Mouse (Mus musculus) C2C12 (cell line): ENCODE measurements at regions not wholly inside any gene's neighbourhood (a gene's known extent, or its start where the extent isn't known, plus 50 kb on each side); places are given as distances from the start of the nearest gene placed in this dataset.
"Not testable (repeated sequence)": the region's sequence is repeated elsewhere in the genome, so short reads cannot be mapped to it uniquely, and the experiment has no call there.

ENCODE experiments used
- H3K27me3 ChIP-seq: one replicate; pipeline ENCODE4 v1.6.1; 2011; ENCODE audit not compliant: control insufficient read depth, insufficient read depth, insufficient read length
- H3K36me3 ChIP-seq: one replicate; pipeline ENCODE4 v1.6.1; 2011; ENCODE audit not compliant: control insufficient read depth, insufficient read depth
- H3K4me3 ChIP-seq: one replicate; pipeline ENCODE4 v1.5.1; 2011; ENCODE audit warnings: mild to moderate bottlenecking, control low read depth; ENCODE audit not compliant: poor library complexity, insufficient read depth, severe bottlenecking
- H3K79me2 ChIP-seq: one replicate; pipeline ENCODE4 v1.6.1; 2011; ENCODE audit not compliant: control insufficient read depth, insufficient read depth
- H3K79me3 ChIP-seq: one replicate; pipeline ENCODE4 v1.6.1; 2011; ENCODE audit warnings: low read depth, control low read depth
- H3ac ChIP-seq: one replicate; pipeline ENCODE3; 2011; ENCODE audit warnings: low read depth; ENCODE audit not compliant: control insufficient read depth, insufficient read length
- CEBPB ChIP-seq: IDR thresholded peaks from one replicate; pipeline ENCODE4 v1.6.1; 2011; ENCODE audit warnings: low read depth, mild to moderate bottlenecking, control low read depth, moderate library complexity
- CTCF ChIP-seq: IDR thresholded peaks from one replicate; pipeline ENCODE4 v1.5.1; 2011; ENCODE audit not compliant: control insufficient read depth, insufficient read depth, insufficient read length
- FOSL1 ChIP-seq: IDR thresholded peaks from one replicate; pipeline ENCODE4 v1.8.0; 2011; ENCODE audit warnings: mild to moderate bottlenecking, low read length; ENCODE audit not compliant: poor library complexity, insufficient read depth, severe bottlenecking
- MAX ChIP-seq: IDR thresholded peaks from one replicate; pipeline ENCODE4 v1.6.1; 2011; ENCODE audit warnings: mild to moderate bottlenecking, control low read depth
- MYOD1 ChIP-seq: IDR thresholded peaks from one replicate; pipeline ENCODE4 v1.6.1; 2011; ENCODE audit warnings: low read depth; ENCODE audit not compliant: control insufficient read depth, insufficient read length
- MYOG ChIP-seq: IDR thresholded peaks from one replicate; pipeline ENCODE4 v1.6.1; 2011; ENCODE audit not compliant: control insufficient read depth, insufficient read length; ENCODE audit errors: extremely low read depth
- USF1 ChIP-seq: IDR thresholded peaks from one replicate; pipeline ENCODE4 v1.6.1; 2011; ENCODE audit warnings: low read depth, mild to moderate bottlenecking, control low read depth, moderate library complexity

DNA sequence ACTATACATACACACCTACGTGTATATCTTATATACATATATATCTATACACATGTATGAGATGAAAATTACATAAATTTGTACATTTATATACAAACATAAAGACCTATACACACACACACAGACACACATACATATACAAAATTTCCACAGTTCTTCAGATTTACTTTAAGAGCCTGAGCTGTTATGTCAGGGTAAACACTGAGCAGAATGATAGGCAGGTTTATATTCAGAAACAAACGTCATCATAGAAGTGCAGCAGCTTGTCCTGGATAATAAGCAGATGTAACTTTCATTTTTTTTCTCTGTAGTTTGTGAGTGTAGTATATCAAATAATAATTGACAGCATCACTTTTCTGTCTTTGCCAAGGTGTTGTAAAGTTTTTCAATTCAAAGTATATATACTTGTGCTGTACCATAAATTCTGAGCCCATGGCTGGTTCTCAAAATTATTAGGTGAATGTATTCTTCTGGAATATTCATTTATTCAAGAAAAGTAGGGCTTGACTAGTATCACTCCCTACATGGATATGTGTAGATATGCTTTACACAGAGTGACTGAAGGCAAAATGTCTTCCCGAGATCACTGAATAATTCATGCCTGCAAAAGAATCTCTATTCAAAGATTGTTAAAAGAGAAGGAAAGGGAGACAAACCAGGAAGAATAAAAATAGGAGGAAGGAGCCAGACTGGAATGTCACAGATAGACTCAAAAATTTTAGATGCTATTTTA is 583.8 kb upstream of the Brinp3 start:
- H3K4me3 ChIP-seq: no peak overlapping the region
- H3K36me3 ChIP-seq: no peaks in the 10 kb centered on the region
- no peaks in the 10 kb centered on the region for H3K27me3 ChIP-seq
- no peak for TF ChIP-seq USF1
- no peak for TF ChIP-seq CEBPB
- TF ChIP-seq FOSL1: no peak
- TF ChIP-seq MYOD1: no peak
- no peak for TF ChIP-seq CTCF
- H3K79me3 ChIP-seq: no peaks in the 10 kb centered on the region
- no peaks in the 10 kb centered on the region for H3K79me2 ChIP-seq
- no peak overlapping the region for H3ac ChIP-seq

DNA sequence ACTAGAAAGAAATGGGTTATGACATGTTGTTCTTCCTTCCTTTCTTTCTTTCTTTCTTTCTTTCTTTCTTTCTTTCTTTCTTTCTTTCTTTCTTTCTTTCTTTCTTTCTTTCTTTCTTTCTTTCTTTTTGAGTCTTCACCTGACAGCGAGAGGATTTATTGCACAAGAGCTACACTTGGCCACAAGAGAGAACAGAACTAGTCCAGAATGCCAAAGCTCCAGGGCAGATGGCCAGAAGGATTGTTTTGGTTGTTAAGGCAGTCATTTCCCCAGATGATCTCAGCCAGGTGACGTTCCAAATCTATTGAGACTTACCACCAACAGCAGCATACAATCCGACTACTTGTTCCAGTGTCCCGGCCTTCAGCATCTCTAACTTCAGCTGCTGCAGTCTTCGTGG is 558.8 kb upstream of the Brinp3 start:
- H3K27me3 ChIP-seq: no peaks in the 10 kb centered on the region
- H3ac ChIP-seq: no peak overlapping the region
- no peak overlapping the region for H3K4me3 ChIP-seq
- no peaks in the 10 kb centered on the region for H3K79me2 ChIP-seq
- no peaks in the 10 kb centered on the region for H3K79me3 ChIP-seq
- no peaks in the 10 kb centered on the region for H3K36me3 ChIP-seq
- TF ChIP-seq MYOG: no peak

DNA sequence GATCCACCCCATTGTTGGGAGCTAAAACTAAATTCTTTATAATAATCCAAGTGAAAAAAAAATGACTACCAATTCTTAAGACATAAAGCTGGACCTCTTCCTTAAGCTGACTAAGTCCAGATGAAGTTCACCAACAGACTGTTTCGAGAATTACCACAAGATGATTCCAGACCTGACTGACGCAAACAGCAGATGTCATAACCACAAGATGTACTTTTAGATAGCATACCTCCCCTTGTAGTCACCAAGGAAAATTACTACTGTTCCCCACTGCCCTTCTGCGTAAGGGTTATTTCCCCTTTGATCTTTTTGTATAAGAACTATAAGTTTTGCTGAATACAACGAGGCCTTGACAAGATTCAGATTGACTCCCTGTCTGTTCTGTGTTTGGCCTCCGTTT is 536.8 kb upstream of the Brinp3 start:
- not testable (repeated sequence) for H3K79me2 ChIP-seq

DNA sequence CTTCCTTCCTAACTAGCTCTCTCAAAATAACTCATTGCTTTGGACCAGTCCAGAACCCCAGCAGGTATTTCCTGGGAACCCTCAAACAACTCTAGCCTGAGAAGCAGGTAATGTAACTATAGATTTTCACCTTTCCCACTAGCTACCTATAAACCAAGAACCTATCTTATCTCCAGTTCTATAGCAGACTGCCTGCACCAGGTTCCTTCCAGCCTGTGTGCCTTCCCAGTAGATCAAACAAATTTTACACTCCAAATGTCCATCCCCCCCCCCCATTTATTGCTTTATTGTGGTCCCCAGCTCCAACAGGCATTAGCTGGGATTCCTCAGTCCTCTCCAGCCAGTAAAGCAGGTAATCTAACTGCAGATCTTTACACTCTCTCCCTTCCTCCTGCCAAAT is 532.3 kb upstream of the Brinp3 start:
- Histone ChIP-seq H3K27me3 (no peaks in the 10 kb centered on the region), H3K36me3 (no peaks in the 10 kb centered on the region), H3K79me3 (no peaks in the 10 kb centered on the region), H3K4me3 (no peak overlapping the region), H3K79me2 (no peaks in the 10 kb centered on the region), H3ac (no peak overlapping the region)
- TF ChIP-seq USF1 (no peak), MAX (no peak), CEBPB (no peak), FOSL1 (no peak), MYOG (no peak), CTCF (no peak), MYOD1 (no peak)

More for the DNA sequence above, 536.8 kb upstream of the Brinp3 start:
- not testable (repeated sequence) for H3K79me3 ChIP-seq, H3ac ChIP-seq, H3K27me3 ChIP-seq, H3K4me3 ChIP-seq, H3K36me3 ChIP-seq
- peak; percentile 38 for TF ChIP-seq MAX
- peak; percentile 58 for TF ChIP-seq CEBPB
- peak; percentile 88 for TF ChIP-seq MYOD1
- peak; percentile 51 for TF ChIP-seq FOSL1

DNA sequence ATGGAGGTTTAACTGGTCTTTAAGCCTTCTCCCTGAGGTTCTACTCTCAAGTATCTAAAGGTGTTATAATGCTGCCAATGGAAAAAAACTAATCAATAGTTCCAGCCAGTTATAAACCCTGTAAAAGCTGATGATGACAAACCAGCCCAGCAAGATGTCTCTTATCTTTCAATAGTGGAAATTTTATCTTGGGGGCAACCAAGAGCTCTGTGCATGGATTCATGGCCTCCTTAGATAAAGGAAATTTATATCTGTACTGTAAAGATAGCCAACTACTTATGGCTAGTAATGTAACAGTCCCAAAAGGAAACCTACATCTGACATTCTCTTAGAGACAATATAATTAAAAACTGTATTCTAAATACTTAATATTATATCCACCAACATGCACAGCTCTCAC is 526.5 kb upstream of the Brinp3 start:
- Histone ChIP-seq H3K79me3 (no peaks in the 10 kb centered on the region), H3K4me3 (no peak overlapping the region), H3ac (no peak overlapping the region), H3K27me3 (no peaks in the 10 kb centered on the region), H3K79me2 (no peaks in the 10 kb centered on the region), H3K36me3 (no peaks in the 10 kb centered on the region)
- no peak for TF ChIP-seq FOSL1

DNA sequence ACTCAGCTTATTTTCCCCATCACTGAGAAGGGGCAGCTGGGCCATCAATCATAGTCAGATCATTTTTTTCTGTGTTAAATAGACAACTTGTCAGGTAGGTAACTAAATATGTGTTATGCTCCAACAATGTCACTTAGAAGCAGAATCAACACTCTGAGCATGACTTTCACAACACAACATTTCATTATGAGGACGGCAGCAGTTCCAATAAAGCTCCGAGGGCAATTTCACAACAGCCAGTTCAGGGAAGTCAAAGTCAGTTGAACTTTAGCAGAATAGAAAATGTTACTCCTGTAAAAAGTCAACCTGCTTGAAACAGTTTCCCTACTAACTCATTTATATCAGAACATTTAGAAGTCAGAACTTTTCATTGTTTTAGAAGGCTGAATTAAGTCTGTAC is 522.1 kb upstream of the Brinp3 start:
- TF ChIP-seq CEBPB (no peak), MYOG (no peak), FOSL1 (no peak), MYOD1 (no peak), MAX (no peak), USF1 (no peak), CTCF (no peak)
- no peaks in the 10 kb centered on the region for H3K27me3 ChIP-seq
- no peaks in the 10 kb centered on the region for H3K79me2 ChIP-seq
- no peaks in the 10 kb centered on the region for H3K36me3 ChIP-seq
- H3K79me3 ChIP-seq: no peaks in the 10 kb centered on the region
- H3K4me3 ChIP-seq: no peak overlapping the region
- H3ac ChIP-seq: no peak overlapping the region

DNA sequence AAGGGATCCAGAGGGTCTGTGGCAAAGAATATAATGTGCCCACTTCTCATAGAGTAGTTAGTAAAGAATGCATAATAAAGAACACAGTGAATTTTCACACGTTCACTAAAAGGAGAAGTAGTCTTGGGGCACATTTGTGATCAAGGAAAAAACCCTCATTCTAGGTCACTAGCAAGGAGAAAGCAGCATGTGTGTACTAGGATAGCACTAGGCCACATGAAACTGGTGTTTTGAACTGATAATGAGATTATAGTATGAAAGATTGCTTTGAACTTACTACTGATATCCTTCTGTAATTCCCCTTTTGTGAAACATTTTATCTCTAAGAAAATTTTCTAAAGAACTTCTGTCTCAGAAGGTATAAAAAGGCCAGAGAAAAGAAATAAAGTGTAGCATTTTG is 492.6 kb upstream of the Brinp3 start:
- Histone ChIP-seq H3K27me3 (no peaks in the 10 kb centered on the region), H3K79me2 (no peaks in the 10 kb centered on the region), H3ac (no peak overlapping the region), H3K36me3 (no peaks in the 10 kb centered on the region), H3K4me3 (no peak overlapping the region), H3K79me3 (no peaks in the 10 kb centered on the region)
- no peak for TF ChIP-seq FOSL1
- no peak for TF ChIP-seq MYOD1
- no peak for TF ChIP-seq CTCF
- no peak for TF ChIP-seq MAX
- no peak for TF ChIP-seq MYOG
- TF ChIP-seq CEBPB: no peak
